Mouse (Mus musculus): ENCODE results near the gene Anapc5. TPM values are rescaled to one million over a fixed set of nuclear protein-coding genes. Genes with fewer than 3 reads are reported as not detected.

Anapc5 gene
- polyA plus RNA-seq, 1 experiment, result 397 TPM

DNA sequence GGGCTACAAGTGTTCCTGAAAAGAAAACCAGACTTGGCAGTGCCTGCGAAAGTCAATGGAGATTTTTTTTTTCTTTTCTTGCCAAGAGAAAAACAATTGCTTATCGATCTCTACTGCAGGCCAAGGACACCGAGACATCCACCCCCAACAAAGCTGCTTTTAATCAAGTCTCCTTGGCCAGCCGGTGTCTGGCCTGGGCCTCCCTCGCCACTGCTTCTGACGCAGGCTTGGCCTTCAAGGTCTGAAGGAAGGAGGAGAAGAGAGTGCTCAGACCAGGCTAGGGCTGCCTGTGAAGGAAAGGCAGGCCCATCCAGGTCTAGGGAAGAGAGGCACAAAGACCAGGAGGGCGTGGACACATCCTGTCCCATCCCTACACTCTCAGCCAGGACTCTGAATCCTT lies 50.8 kb downstream of the Anapc5 start:
- TF ChIP-seq POLR2A (IDR thresholded peaks at IDR 0.05; ENCODE audit: insufficient read depth, low read length) (no peak), CTCF (IDR thresholded peaks at IDR 0.05; ENCODE audit: low read depth, low read length) (no peak), EP300 (IDR thresholded peaks at IDR 0.05; ENCODE audit: insufficient read depth, low read depth, low read length) (no peak)
- Histone ChIP-seq H3K27me3 (ENCODE audit: control insufficient read depth, insufficient read depth, low read length, poor library complexity, severe bottlenecking) (no peaks in the 10 kb centered on the region), H3K4me3 (ENCODE audit: low read depth, low read length) (no peak overlapping the region), H3K9ac (ENCODE audit: low read depth, poor library complexity, severe bottlenecking) (peak overlapping the region; percentile 3; the same call in 1 of the 2 replicates), H3K4me1 (ENCODE audit: control insufficient read depth, insufficient read depth, low read length) (peaks cover 2% of the 10 kb centered on the region), H3K27ac (ENCODE audit: insufficient read depth, low read length) (peak overlapping the region; percentile 47), H3K36me3 (ENCODE audit: control insufficient read depth, insufficient read depth, low read length, poor library complexity, severe bottlenecking) (no peaks in the 10 kb centered on the region), H3K9me3 (replicated peaks; ENCODE audit: control insufficient read depth, insufficient read depth, low read length, poor library complexity, severe bottlenecking) (no peaks in the 10 kb centered on the region)

DNA sequence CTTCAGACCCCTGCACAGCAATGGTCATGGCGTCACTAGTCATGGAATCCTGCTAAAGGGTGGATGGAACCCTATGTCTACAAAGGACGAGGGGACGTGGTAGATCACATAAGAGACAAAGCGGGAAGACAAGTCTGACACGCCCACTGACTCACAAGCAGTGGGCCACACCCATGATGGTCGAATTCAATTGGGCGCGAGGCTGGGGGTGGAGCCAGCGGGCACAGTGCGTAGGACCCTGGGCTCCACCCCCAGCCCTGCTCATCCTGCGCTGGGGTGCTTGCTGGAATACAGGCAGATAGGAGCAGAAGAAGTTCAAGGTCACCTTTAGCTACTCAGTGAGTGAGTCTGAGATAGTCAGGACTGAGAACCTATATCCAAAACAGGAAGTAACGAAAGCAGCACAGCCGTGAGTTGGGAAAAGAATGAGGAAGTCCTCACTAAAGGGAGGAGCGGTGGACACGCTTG lies 52.0 kb downstream of the Anapc5 start:
- Histone ChIP-seq H3K9me3 (replicated peaks; ENCODE audit: control insufficient read depth, insufficient read depth, low read length, poor library complexity, severe bottlenecking) (no peaks in the 10 kb centered on the region), H3K4me1 (ENCODE audit: control insufficient read depth, insufficient read depth, low read length) (peaks cover 2% of the 10 kb centered on the region), H3K9ac (ENCODE audit: low read depth, poor library complexity, severe bottlenecking) (no peak overlapping the region), H3K27ac (ENCODE audit: insufficient read depth, low read length) (no peak overlapping the region), H3K36me3 (ENCODE audit: control insufficient read depth, insufficient read depth, low read length, poor library complexity, severe bottlenecking) (no peaks in the 10 kb centered on the region), H3K27me3 (ENCODE audit: control insufficient read depth, insufficient read depth, low read length, poor library complexity, severe bottlenecking) (no peaks in the 10 kb centered on the region), H3K4me3 (ENCODE audit: low read depth, low read length) (peak overlapping the region; percentile 22; the same call in 1 of the 2 replicates)
- TF ChIP-seq CTCF (IDR thresholded peaks at IDR 0.05; ENCODE audit: low read depth, low read length) (no peak), POLR2A (IDR thresholded peaks at IDR 0.05; ENCODE audit: insufficient read depth, low read length) (no peak), EP300 (IDR thresholded peaks at IDR 0.05; ENCODE audit: insufficient read depth, low read depth, low read length) (0 out of 2 replicates have a peak, but pooled peaks have one; percentile 20)

- no peaks in the 10 kb centered on the region for H3K27me3 ChIP-seq (ENCODE audit: control insufficient read depth, insufficient read depth, low read length, poor library complexity, severe bottlenecking)
- no peak overlapping the region for H3K27ac ChIP-seq (ENCODE audit: insufficient read depth, low read length)
- peaks cover 2% of the 10 kb centered on the region for H3K4me1 ChIP-seq (ENCODE audit: control insufficient read depth, insufficient read depth, low read length)
- H3K9me3 ChIP-seq (replicated peaks; ENCODE audit: control insufficient read depth, insufficient read depth, low read length, poor library complexity, severe bottlenecking), result no peaks in the 10 kb centered on the region
- TF ChIP-seq CTCF (IDR thresholded peaks at IDR 0.05; ENCODE audit: low read depth, low read length) (no peak), POLR2A (IDR thresholded peaks at IDR 0.05; ENCODE audit: insufficient read depth, low read length) (no peak), EP300 (IDR thresholded peaks at IDR 0.05; ENCODE audit: insufficient read depth, low read depth, low read length) (no peak)
- no peak overlapping the region for H3K9ac ChIP-seq (ENCODE audit: low read depth, poor library complexity, severe bottlenecking)
- H3K4me3 ChIP-seq (ENCODE audit: low read depth, low read length), result no peak overlapping the region
- no peaks in the 10 kb centered on the region for H3K36me3 ChIP-seq (ENCODE audit: control insufficient read depth, insufficient read depth, low read length, poor library complexity, severe bottlenecking)
Observed at GRCm38 (mm10) chr5:122767283-122767682, 53.9 kb downstream of the Anapc5 start.

GRCm38 (mm10) chr5:122764032-122764464 lies 57.1 kb downstream of the Anapc5 start:
- TF ChIP-seq POLR2A (IDR thresholded peaks at IDR 0.05; ENCODE audit: insufficient read depth, low read length) (no peak), CTCF (IDR thresholded peaks at IDR 0.05; ENCODE audit: low read depth, low read length) (peak; percentile 78)

GRCm38 (mm10) chr5:122763271-122764031 lies 57.7 kb downstream of the Anapc5 start:
- TF ChIP-seq EP300 (IDR thresholded peaks at IDR 0.05; ENCODE audit: insufficient read depth, low read depth, low read length), result no peak
- no peak for TF ChIP-seq CTCF (IDR thresholded peaks at IDR 0.05; ENCODE audit: low read depth, low read length)
- TF ChIP-seq POLR2A (IDR thresholded peaks at IDR 0.05; ENCODE audit: insufficient read depth, low read length), result no peak
- Histone ChIP-seq H3K36me3 (ENCODE audit: control insufficient read depth, insufficient read depth, low read length, poor library complexity, severe bottlenecking) (0 out of 2 replicates have a peak, but pooled peaks cover 2% of the 10 kb centered on the region), H3K9me3 (replicated peaks; ENCODE audit: control insufficient read depth, insufficient read depth, low read length, poor library complexity, severe bottlenecking) (no peaks in the 10 kb centered on the region), H3K27me3 (ENCODE audit: control insufficient read depth, insufficient read depth, low read length, poor library complexity, severe bottlenecking) (no peaks in the 10 kb centered on the region), H3K27ac (ENCODE audit: insufficient read depth, low read length) (no peak overlapping the region), H3K4me1 (ENCODE audit: control insufficient read depth, insufficient read depth, low read length) (no peaks in the 10 kb centered on the region), H3K9ac (ENCODE audit: low read depth, poor library complexity, severe bottlenecking) (peak overlapping the region; percentile 10), H3K4me3 (ENCODE audit: low read depth, low read length) (peak overlapping the region; percentile 22)

More at GRCm38 (mm10) chr5:122764032-122764464, 57.1 kb downstream of the Anapc5 start:
- Histone ChIP-seq H3K4me3 (ENCODE audit: low read depth, low read length) (peak overlapping the region; percentile 22; the same call in 1 of the 2 replicates), H3K27ac (ENCODE audit: insufficient read depth, low read length) (no peak overlapping the region), H3K9ac (ENCODE audit: low read depth, poor library complexity, severe bottlenecking) (peak overlapping the region; percentile 10), H3K36me3 (ENCODE audit: control insufficient read depth, insufficient read depth, low read length, poor library complexity, severe bottlenecking) (no peaks in the 10 kb centered on the region), H3K9me3 (replicated peaks; ENCODE audit: control insufficient read depth, insufficient read depth, low read length, poor library complexity, severe bottlenecking) (no peaks in the 10 kb centered on the region), H3K27me3 (ENCODE audit: control insufficient read depth, insufficient read depth, low read length, poor library complexity, severe bottlenecking) (no peaks in the 10 kb centered on the region), H3K4me1 (ENCODE audit: control insufficient read depth, insufficient read depth, low read length) (no peaks in the 10 kb centered on the region)

DNA sequence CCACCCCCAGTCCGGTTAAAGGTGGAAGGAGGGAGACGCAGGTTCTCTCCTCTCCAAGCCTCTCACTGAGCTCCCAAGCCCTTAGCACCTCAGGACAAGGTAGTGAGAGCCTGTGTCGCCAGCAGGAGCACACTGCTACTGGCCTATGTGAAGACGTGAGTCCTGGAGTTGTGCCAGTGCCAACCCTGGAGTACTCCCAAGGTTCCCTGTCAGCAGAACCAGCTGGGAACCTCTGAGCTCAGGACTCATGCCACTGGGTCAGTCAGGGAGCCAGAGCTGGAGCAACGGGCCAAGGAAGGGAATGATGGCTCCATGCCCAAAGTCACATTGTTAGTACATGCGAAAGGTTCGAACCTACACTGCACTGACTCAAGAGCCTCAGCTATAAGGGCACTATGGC lies 64.5 kb downstream of the Anapc5 start:
- 0 out of 2 replicates have a peak, but pooled peaks cover 2% of the 10 kb centered on the region for H3K36me3 ChIP-seq (ENCODE audit: control insufficient read depth, insufficient read depth, low read length, poor library complexity, severe bottlenecking)
- no peaks in the 10 kb centered on the region for H3K9me3 ChIP-seq (replicated peaks; ENCODE audit: control insufficient read depth, insufficient read depth, low read length, poor library complexity, severe bottlenecking)
- no peaks in the 10 kb centered on the region for H3K27me3 ChIP-seq (ENCODE audit: control insufficient read depth, insufficient read depth, low read length, poor library complexity, severe bottlenecking)
- H3K4me1 ChIP-seq (ENCODE audit: control insufficient read depth, insufficient read depth, low read length), result no peaks in the 10 kb centered on the region
- no peak overlapping the region for H3K9ac ChIP-seq (ENCODE audit: low read depth, poor library complexity, severe bottlenecking)
- no peak overlapping the region for H3K27ac ChIP-seq (ENCODE audit: insufficient read depth, low read length)
- no peak overlapping the region for H3K4me3 ChIP-seq (ENCODE audit: low read depth, low read length)
- TF ChIP-seq EP300 (IDR thresholded peaks at IDR 0.05; ENCODE audit: insufficient read depth, low read depth, low read length), result no peak
